Mouse (Mus musculus) ES-Bruce4 (cell line): ENCODE measurements around the gene Serinc3.
"Not testable (repeated sequence)": the region's sequence is repeated elsewhere in the genome, so short reads cannot be mapped to it uniquely, and the experiment has no call there.

Source experiments
- CTCF ChIP-seq: IDR thresholded peaks from one replicate; pipeline ENCODE4 v1.8.1; 2011; ENCODE audit warnings: low read depth, low read length
- POLR2A ChIP-seq: IDR thresholded peaks from one replicate; pipeline ENCODE4 v1.8.1; 2011; ENCODE audit warnings: low read length; ENCODE audit not compliant: insufficient read depth

DNA sequence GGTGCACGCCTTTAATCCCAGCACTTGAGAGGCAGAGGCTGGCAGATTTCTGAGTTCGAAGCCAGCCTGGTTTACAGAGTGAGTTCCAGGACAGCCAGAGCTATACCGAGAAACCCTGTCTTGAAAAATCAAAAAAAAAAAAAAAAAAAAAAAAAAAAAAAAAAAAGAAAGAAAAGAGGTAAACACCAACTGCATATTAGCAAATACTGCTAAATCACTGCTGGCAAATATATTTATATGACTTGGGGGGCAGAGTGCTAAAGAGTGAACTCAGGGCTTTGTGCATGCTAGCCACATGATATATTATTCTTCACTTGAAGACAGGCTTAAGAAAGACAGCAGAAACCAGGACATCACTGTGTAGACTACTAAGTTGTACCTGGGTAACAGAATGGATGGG lies 23.5 kb downstream of the Serinc3 start:
- not testable (repeated sequence) for TF ChIP-seq POLR2A, CTCF
